Mouse (Mus musculus) erythroblast, embryonic 14.5 days (primary cell): ENCODE results near the gene Tet1. TPM values are rescaled to one million over a fixed set of nuclear protein-coding genes. Genes with fewer than 3 reads are reported as not detected.

Experiments used
- H3K27me3 ChIP-seq: 2 replicates; pipeline ENCODE4 v1.6.1; 2012; ENCODE audit warnings: inconsistent platforms; ENCODE audit not compliant: control insufficient read depth
- H3K36me3 ChIP-seq: 2 replicates; pipeline ENCODE4 v1.6.1; 2012; ENCODE audit warnings: mild to moderate bottlenecking, inconsistent platforms; ENCODE audit not compliant: control insufficient read depth
- H3K4me1 ChIP-seq: 2 replicates; pipeline ENCODE4 v1.6.1; 2012; ENCODE audit warnings: inconsistent platforms; ENCODE audit not compliant: control insufficient read depth
- H3K4me3 ChIP-seq: replicated peaks from 2 replicates; pipeline ENCODE3; 2012; ENCODE audit warnings: moderate library complexity, mild to moderate bottlenecking, inconsistent platforms
- H3K9me3 ChIP-seq: 2 replicates; pipeline ENCODE4 v1.6.1; 2012; ENCODE audit warnings: low read length, inconsistent platforms, mixed read lengths; ENCODE audit not compliant: control insufficient read depth
- GATA1 ChIP-seq: IDR thresholded peaks from 2 replicates; pipeline ENCODE4 v1.6.1; 2012; ENCODE audit warnings: low read length, inconsistent platforms, mixed read lengths
- TAL1 ChIP-seq: IDR thresholded peaks from 3 replicates; pipeline ENCODE4 v1.6.1; 2012; ENCODE audit warnings: low read length, inconsistent platforms, mixed read lengths
- polyA plus RNA-seq: library from polyadenylated mRNA; stranded (reverse); fragments of >175 nt; gene quantifications from 2 replicates; pipeline ENCODE4 v1.2.3, GENCODE M21; 2012

Gene Tet1
- polyA plus RNA-seq, 1 experiment: not detected

DNA sequence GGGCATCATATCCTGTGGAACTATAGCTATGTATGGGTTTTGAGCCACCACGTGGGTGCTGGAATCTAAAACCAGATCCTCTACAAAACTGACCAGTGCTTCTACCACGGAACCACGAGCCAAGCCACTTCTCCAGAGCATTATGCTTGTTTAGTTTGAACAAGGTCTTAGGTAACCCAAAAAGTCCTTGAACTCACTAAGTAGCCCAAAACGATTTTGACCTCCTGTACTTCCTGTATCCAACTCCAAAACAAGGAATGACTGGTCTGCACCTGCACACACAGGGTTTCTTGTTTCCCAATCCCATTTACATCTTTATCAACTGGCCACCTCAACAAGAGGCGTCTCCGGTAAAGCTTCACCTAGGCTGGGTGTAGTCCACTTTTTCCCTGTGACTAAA is 13.4 kb downstream of the Tet1 start:
- H3K36me3 ChIP-seq: no peaks in the 10 kb centered on the region
- TF ChIP-seq TAL1: no peak
- no peak for TF ChIP-seq GATA1
- no peaks in the 10 kb centered on the region for H3K9me3 ChIP-seq
- no peaks in the 10 kb centered on the region for H3K27me3 ChIP-seq
- no peak overlapping the region for H3K4me3 ChIP-seq
- peaks cover 3% of the 10 kb centered on the region for H3K4me1 ChIP-seq

DNA sequence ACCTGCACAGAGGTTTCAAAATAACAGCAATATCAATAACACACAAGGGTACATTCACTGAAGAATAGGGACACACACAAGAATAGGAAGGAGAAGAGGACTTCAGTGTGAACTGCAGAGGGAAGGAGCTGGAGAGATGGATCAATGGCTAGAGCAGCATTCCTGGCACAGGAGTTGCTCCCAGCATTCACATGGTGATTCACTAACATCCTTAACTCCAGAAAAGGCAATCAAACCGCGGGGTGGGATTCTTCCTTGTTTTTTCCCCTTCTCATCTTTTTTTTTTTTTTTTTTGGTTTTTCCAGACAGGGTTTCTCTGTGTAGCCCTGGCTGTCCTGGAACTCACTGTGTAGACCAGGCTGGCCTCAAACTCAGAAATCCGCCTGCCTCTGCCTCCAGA is 14.3 kb downstream of the Tet1 start:
- Histone ChIP-seq H3K4me3 (no peak overlapping the region), H3K4me1 (no peaks in the 10 kb centered on the region), H3K9me3 (no peaks in the 10 kb centered on the region), H3K27me3 (0 out of 2 replicates have a peak, but pooled peaks cover 1% of the 10 kb centered on the region), H3K36me3 (no peaks in the 10 kb centered on the region)
- TF ChIP-seq TAL1 (no peak), GATA1 (no peak)

DNA sequence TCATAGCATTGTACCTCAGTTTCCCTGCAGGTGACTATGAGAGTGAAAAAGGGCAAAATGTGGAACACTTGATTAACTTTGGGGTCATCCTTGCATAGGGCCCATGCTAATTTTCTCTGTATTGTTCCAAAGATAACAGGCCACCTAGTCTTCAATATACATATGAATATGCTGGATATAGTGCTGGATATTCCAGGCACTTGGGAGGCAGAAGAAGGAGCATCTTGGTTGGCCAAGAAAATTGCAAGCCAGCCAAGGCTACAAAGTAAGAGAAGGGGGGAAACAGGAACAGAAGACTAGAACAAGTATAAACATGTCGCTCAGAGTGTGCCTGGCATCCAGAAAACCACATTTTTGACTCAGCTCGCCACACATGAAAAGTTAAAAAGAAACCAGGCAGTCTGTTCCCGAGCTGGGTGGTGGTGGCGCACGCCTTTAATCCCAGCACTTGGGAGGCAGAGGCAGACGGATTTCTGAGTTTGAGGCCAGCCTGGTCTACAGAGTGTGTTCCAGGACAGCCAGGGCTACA is 15.4 kb downstream of the Tet1 start:
- peaks cover 7% of the 10 kb centered on the region; the same call in 1 of the 2 replicates for H3K27me3 ChIP-seq
- TF ChIP-seq TAL1: no peak
- TF ChIP-seq GATA1: no peak
- H3K36me3 ChIP-seq: no peaks in the 10 kb centered on the region
- H3K9me3 ChIP-seq: no peaks in the 10 kb centered on the region
- H3K4me3 ChIP-seq: no peak overlapping the region
- H3K4me1 ChIP-seq: no peaks in the 10 kb centered on the region

DNA sequence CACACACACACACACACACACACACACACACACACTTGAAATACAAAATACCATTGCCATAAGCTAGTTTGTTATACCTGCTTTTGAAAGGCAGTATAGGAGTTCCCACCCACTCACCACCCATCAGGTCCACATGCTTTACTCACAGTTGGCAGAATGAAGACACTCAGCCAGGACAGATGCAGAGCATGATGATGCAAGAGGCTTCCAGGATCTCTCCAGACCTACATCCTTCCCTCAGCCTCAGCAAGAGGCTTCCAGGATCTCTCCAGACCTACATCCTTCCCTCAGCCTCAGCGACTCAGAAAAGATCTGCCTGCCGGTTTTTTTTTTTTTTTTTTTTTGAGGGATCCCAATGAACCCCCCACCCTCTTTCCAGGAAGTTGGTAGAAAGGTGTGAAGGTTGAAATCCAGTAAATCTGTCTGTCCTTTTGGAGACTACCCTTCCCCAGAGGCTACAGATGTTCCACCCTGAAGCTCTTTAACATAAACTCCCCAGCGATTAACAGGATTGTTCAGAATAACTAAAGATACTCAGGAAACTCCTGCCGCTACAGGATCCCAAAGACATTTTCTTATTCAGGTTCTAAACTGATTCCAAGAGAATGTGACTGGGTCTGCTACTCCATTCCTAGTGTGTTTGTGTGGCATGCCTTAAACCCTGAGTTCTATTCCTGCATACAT is 16.1 kb downstream of the Tet1 start:
- Histone ChIP-seq H3K27me3 (peaks cover 14% of the 10 kb centered on the region), H3K4me1 (no peaks in the 10 kb centered on the region), H3K4me3 (no peak overlapping the region), H3K36me3 (no peaks in the 10 kb centered on the region), H3K9me3 (no peaks in the 10 kb centered on the region)
- TF ChIP-seq GATA1 (no peak), TAL1 (no peak)

DNA sequence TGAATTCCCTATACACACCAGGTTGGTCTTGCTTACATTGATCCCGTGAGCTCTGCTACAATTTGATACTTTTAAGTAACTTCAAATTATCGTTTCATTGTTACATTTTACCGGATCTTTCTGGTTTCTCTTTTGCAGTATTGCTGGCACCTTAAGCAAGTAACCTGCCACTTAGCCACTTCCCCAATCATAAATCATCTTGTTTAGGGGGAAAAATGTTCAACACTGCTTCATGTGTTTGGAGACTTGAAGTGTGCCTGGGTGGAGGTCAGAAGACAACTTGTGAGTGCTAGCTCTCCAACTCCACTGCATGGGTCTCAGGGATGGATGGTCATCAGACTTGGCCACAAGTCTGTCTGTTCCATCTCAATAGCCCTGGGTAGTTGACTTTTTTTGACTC is 17.8 kb downstream of the Tet1 start:
- no peak overlapping the region for H3K4me3 ChIP-seq
- no peaks in the 10 kb centered on the region for H3K36me3 ChIP-seq
- peaks cover 31% of the 10 kb centered on the region for H3K27me3 ChIP-seq
- no peaks in the 10 kb centered on the region for H3K9me3 ChIP-seq
- H3K4me1 ChIP-seq: peaks cover 13% of the 10 kb centered on the region
- TF ChIP-seq GATA1 (no peak), TAL1 (no peak)

DNA sequence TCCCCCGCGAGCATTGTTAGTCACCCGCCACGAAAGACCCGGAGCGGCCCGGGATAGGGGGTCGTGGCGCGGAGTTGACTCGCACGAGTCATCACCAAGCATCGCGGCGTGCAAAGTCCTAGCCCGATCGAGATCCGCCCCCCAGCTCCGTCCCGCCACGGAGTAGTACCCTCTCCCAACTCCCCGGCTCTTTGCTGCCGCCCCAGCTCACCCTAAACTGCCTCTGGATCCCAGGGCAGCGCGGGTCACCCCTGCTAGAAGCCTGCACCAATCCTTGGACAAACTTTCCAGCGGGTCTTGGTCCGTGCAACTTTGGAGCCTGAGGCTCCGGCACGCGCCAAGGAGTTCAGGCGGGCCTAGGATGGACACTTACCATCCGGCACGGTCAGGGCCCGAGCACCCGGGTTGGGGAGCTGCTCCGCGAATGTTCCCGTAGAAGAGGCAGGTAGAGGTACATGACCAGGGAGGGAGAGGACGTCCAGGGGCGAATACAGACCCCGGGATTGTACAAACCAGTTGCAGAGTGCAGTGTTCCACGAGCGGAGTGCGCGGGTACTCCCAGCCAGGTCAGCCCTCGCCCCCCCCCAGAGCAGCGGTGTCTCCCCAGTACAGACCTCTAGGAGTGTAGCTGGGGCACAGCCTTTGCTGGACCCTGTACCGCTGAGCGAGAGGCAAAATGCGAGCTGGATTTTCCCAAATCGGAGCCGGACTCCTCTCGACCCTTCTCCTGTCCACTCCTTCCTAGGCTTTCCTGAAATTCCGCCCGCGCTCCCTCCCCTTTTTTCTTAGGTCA is 21.8 kb downstream of the Tet1 start:
- Histone ChIP-seq H3K36me3 (no peaks in the 10 kb centered on the region), H3K27me3 (peaks cover 47% of the 10 kb centered on the region), H3K9me3 (no peaks in the 10 kb centered on the region; the same call in 1 of the 2 replicates), H3K4me1 (peaks cover 17% of the 10 kb centered on the region), H3K4me3 (peak overlapping the region; percentile 52)
- TF ChIP-seq GATA1 (no peak), TAL1 (no peak)

DNA sequence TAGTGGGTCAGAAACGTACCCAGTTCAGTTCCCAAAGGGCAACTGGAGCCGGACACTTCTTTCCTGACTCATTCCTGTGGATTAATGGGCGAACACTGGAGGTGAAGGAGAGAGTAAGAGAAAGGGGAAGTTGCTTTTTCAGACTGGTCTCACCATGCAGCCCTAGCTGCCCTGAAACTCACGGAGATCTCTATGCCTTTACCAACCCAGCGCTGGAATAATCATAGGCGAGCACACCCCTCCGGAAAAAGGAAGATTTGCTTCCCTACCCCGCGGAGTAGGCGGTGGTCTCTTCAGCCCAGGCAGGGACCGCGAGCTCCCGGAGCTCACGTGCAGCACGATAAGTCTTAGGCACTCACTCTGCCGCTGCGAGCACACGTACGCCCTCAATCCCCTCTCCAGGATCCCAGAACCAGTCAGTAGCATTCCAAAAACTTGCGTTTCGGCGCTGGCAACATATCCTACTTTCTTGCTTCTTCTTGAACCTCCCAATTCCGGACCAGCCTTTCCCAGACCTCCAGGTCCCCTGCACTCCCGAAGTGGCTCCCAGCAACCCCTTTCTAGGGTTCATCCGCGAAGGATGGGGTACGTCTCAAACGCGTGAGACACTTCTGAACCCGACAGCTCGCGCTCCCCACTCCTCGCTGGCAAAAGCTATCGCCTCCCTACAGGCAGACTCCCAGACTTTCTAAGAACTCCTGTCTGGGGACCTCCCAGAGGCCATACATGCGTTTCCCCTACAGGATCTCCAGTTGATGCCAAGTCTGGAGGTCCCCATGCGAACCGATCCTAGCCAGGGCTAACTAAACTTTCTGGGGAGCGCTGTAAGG is 22.6 kb downstream of the Tet1 start:
- Histone ChIP-seq H3K4me3 (peak overlapping the region; percentile 52), H3K4me1 (peaks cover 17% of the 10 kb centered on the region), H3K9me3 (no peaks in the 10 kb centered on the region; the same call in 1 of the 2 replicates), H3K36me3 (no peaks in the 10 kb centered on the region), H3K27me3 (peaks cover 47% of the 10 kb centered on the region)
- no peak for TF ChIP-seq TAL1
- TF ChIP-seq GATA1: no peak

DNA sequence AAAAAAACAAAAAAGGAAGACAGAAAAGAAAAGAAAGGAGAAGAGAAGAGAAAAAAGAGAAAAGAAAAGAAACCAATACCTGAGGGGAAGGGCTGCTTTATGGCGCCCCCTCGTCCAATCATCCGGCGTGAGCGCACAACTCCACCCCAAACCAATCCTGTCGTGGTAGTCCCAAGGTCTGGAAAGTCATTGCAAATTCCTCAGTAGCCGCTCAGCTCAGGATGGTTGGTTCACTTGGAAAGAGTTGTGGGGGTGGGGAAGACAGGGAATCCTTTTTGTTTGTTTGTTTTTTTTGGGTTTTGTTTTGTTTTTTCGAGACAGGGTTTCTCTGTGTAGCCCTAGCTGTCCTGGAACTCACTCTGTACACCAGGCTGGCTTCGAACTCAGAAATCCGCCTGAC is 23.3 kb downstream of the Tet1 start:
- TF ChIP-seq GATA1: no peak
- no peak for TF ChIP-seq TAL1
- H3K36me3 ChIP-seq: no peaks in the 10 kb centered on the region
- peaks cover 47% of the 10 kb centered on the region for H3K27me3 ChIP-seq
- peaks cover 17% of the 10 kb centered on the region for H3K4me1 ChIP-seq
- no peak overlapping the region for H3K4me3 ChIP-seq
- H3K9me3 ChIP-seq: no peaks in the 10 kb centered on the region; the same call in 1 of the 2 replicates
